Mouse (Mus musculus) heart, postnatal 0 days (tissue): ENCODE measurements around the gene Aes. TPM values are rescaled to one million over a fixed set of nuclear protein-coding genes. Genes with fewer than 3 reads are reported as not detected.

Experiments used
- ATAC-seq: fragments of 200-750 bp; cut with Nextera tagmentation; 2 replicates; pipeline ENCODE4 v1.8.0; 2017; ENCODE audit warnings: low read depth, moderate number of reproducible peaks, moderate library complexity; ENCODE audit not compliant: insufficient read depth
- DNase-seq: peaks from one replicate; pipeline ENCODE4 v3.0.0-alpha.2; 2016; ENCODE audit warnings: low spot score
- H3K27ac ChIP-seq: fragments of 300-500 bp; sonication (generic); 2 replicates; pipeline ENCODE4 v1.5.1; 2014; ENCODE audit warnings: low read depth, mild to moderate bottlenecking
- H3K27me3 ChIP-seq: fragments of 300-500 bp; sonication (generic); 2 replicates; pipeline ENCODE4 v1.6.1; 2014; ENCODE audit warnings: low read length, mixed read lengths; ENCODE audit not compliant: control insufficient read depth, insufficient read depth
- H3K36me3 ChIP-seq: fragments of 300-500 bp; sonication (generic); replicated peaks from 2 replicates; pipeline ENCODE4 v1.6.1; 2014; ENCODE audit warnings: low read length, mixed read lengths; ENCODE audit not compliant: control insufficient read depth, insufficient read depth
- H3K4me1 ChIP-seq: fragments of 300-500 bp; sonication (generic); 2 replicates; pipeline ENCODE4 v1.6.1; 2014; ENCODE audit warnings: antibody characterized with exemption; ENCODE audit not compliant: control insufficient read depth, insufficient read depth
- H3K4me2 ChIP-seq: fragments of 300-500 bp; sonication (generic); 2 replicates; pipeline ENCODE4 v1.6.1; 2014; ENCODE audit warnings: low read depth, mild to moderate bottlenecking, low read length, moderate library complexity
- H3K4me3 ChIP-seq: fragments of 300-500 bp; sonication (generic); 2 replicates; pipeline ENCODE4 v1.5.1; 2014; ENCODE audit warnings: low read depth, low read length
- H3K9ac ChIP-seq: fragments of 300-500 bp; sonication (generic); replicated peaks from 2 replicates; pipeline ENCODE4 v1.6.1; 2014; ENCODE audit warnings: low read depth, low read length, mixed read lengths
- H3K9me3 ChIP-seq: fragments of 300-500 bp; sonication (generic); replicated peaks from 2 replicates; pipeline ENCODE4 v1.6.1; 2016; ENCODE audit warnings: low read length; ENCODE audit not compliant: control insufficient read depth
- CTCF ChIP-seq: IDR thresholded peaks from 2 replicates; pipeline ENCODE4 v1.5.1; 2016; ENCODE audit warnings: antibody characterized with exemption, control low read depth, low read depth
- EP300 ChIP-seq: IDR thresholded peaks from 2 replicates; pipeline ENCODE4 v1.6.1; 2016; ENCODE audit warnings: antibody characterized with exemption, low read depth
- WGBS: fragments of 180-500 bp; shearing (Covaris S2); extraction: QIAGEN DNeasy Blood & Tissue Kit; methylation state at CpG from one replicate; pipeline ENCODE4 v1.1.7; 2014; 5-methylcytosine and 5-hydroxymethylcytosine counted together
- polyA plus RNA-seq: library from polyadenylated mRNA; unstranded; fragments of >200 nt; fragmentation: Nextera tagmentation; extraction: Ambion mirVana; gene quantifications from 2 replicates; pipeline ENCODE4 v1.2.1, GENCODE M21; 2015
- total RNA-seq: library from RNA; depleted of rRNA; stranded (reverse); fragments of >200 nt; gene quantifications from 2 replicates; pipeline ENCODE4 v1.2.3, GENCODE M21; 2014; ENCODE audit warnings: low replicate concordance

Gene Aes
- total and polyA plus RNA-seq, 2 experiments from 2014 or later: 767 to 870 TPM

- Histone ChIP-seq H3K36me3 (no peaks in the 10 kb centered on the region), H3K9me3 (no peaks in the 10 kb centered on the region), H3K27me3 (no peaks in the 10 kb centered on the region), H3K4me3 (peak overlapping the region; percentile 97), H3K4me2 (peak overlapping the region; percentile 100), H3K9ac (peak overlapping the region; percentile 96), H3K4me1 (peaks cover 30% of the 10 kb centered on the region), H3K27ac (peak overlapping the region; percentile 76)
- ATAC-seq (peak; percentile 10), DNase-seq (no peak)
- WGBS: under 1% methylated on average over 67 of the region's 93 CpGs
- TF ChIP-seq CTCF (no peak), EP300 (no peak)
These were observed 14.8 kb upstream of the Aes start for GRCm38 (mm10) chr10:81544296-81545160.

- DNase-seq: peak; percentile 99
- 1% methylated on average over 44 of the region's 59 CpGs for WGBS
These were observed 14.0 kb upstream of the Aes start, which contains the start of gene Gna11 for GRCm38 (mm10) chr10:81545161-81545747. Gene Gna11, minus strand, starts transcription at chr10:81545190.

GRCm38 (mm10) chr10:81546332-81546731 is 13.0 kb upstream of the Aes start:
- Histone ChIP-seq H3K9ac (no peak overlapping the region), H3K4me1 (peaks cover 30% of the 10 kb centered on the region), H3K9me3 (no peaks in the 10 kb centered on the region), H3K27ac (no peak overlapping the region), H3K4me3 (no peak overlapping the region), H3K36me3 (no peaks in the 10 kb centered on the region), H3K4me2 (no peak overlapping the region), H3K27me3 (no peaks in the 10 kb centered on the region)
- TF ChIP-seq EP300 (no peak), CTCF (no peak)
- 63% methylated on average over 5 of the region's 5 CpGs for WGBS
- DNase-seq: no peak
- no peak for ATAC-seq

More at GRCm38 (mm10) chr10:81545161-81545747, 14.0 kb upstream of the Aes start, which contains the start of gene Gna11:
- Histone ChIP-seq H3K4me3 (peak within 1 kb of the TSS; percentile 97), H3K36me3 (no peaks in the 10 kb centered on the region), H3K4me2 (peak within 1 kb of the TSS; percentile 100), H3K4me1 (peaks cover 30% of the 10 kb centered on the region), H3K9ac (peak within 1 kb of the TSS; percentile 96), H3K9me3 (no peaks in the 10 kb centered on the region), H3K27me3 (no peaks in the 10 kb centered on the region), H3K27ac (peak within 1 kb of the TSS; percentile 76)
- ATAC-seq: peak; percentile 94
- no peak for TF ChIP-seq CTCF
- TF ChIP-seq EP300: no peak

GRCm38 (mm10) chr10:81546788-81547571 is 12.3 kb upstream of the Aes start:
- ATAC-seq (no peak), DNase-seq (no peak)
- Histone ChIP-seq H3K27me3 (no peaks in the 10 kb centered on the region), H3K36me3 (no peaks in the 10 kb centered on the region), H3K27ac (no peak overlapping the region), H3K4me1 (peaks cover 24% of the 10 kb centered on the region), H3K9me3 (no peaks in the 10 kb centered on the region), H3K9ac (no peak overlapping the region), H3K4me3 (no peak overlapping the region), H3K4me2 (no peak overlapping the region)
- no peak for TF ChIP-seq EP300
- TF ChIP-seq CTCF: no peak
- 89% methylated on average over 13 of the region's 13 CpGs for WGBS

GRCm38 (mm10) chr10:81548944-81549343 is 10.3 kb upstream of the Aes start:
- H3K4me1 ChIP-seq: peaks cover 8% of the 10 kb centered on the region
- no peaks in the 10 kb centered on the region for H3K27me3 ChIP-seq
- no peak overlapping the region for H3K9ac ChIP-seq
- no peak overlapping the region for H3K4me3 ChIP-seq
- H3K4me2 ChIP-seq: no peak overlapping the region
- no peak overlapping the region for H3K27ac ChIP-seq
- no peak for DNase-seq
- TF ChIP-seq CTCF (no peak), EP300 (no peak)
- no peak for ATAC-seq
- no peaks in the 10 kb centered on the region for H3K36me3 ChIP-seq
- H3K9me3 ChIP-seq: no peaks in the 10 kb centered on the region
- WGBS: 71% methylated on average over 5 of the region's 5 CpGs
